Mouse (Mus musculus): ENCODE measurements around the gene Egflam. TPM values are rescaled to one million over a fixed set of nuclear protein-coding genes. Genes with fewer than 3 reads are reported as not detected.

Gene Egflam
- polyA plus RNA-seq, 1 experiment from 2014 or later = 3.6 TPM

DNA sequence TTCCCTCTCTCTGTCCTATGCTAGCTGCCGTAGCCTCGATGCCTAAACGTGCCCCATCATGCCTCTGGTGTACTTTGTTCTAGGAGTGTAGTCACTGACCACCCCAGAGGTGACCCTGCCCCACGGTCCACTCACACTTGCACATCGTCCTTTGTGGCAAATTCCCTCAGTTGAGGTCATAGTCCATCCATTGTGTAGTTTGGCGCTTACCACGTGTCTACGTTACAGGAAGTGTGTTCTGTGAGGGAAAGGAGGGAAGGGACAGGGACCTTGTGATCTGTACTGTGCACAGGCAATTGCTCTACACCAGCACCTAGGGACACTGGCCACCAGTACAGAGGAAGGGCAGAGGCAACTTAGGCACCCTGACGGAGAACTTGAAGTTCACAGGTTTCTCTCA lies 238.3 kb downstream of the Egflam start:
- H3K27ac ChIP-seq = no peak overlapping the region
- peaks cover 10% of the 10 kb centered on the region; the same call in 1 of the 2 replicates for H3K36me3 ChIP-seq (ENCODE audit: poor library complexity, severe bottlenecking)
- no peaks in the 10 kb centered on the region for H3K9me3 ChIP-seq (replicated peaks)
- H3K4me2 ChIP-seq = no peak overlapping the region
- no peak for ATAC-seq
- no peaks in the 10 kb centered on the region for H3K27me3 ChIP-seq
- H3K4me1 ChIP-seq = no peaks in the 10 kb centered on the region; the same call in 1 of the 2 replicates
- WGBS = 94% methylated on average over 9 of the region's 9 CpGs
- no peak overlapping the region for H3K4me3 ChIP-seq
- H3K9ac ChIP-seq = no peak overlapping the region

GRCm38 (mm10) chr15:7157658-7158057 lies 240.5 kb downstream of the Egflam start:
- no peak for ATAC-seq
- H3K27me3 ChIP-seq = no peaks in the 10 kb centered on the region
- WGBS = 95% methylated on average over 6 of the region's 6 CpGs

More at GRCm38 (mm10) chr15:7157658-7158057, 240.5 kb downstream of the Egflam start:
- H3K27ac ChIP-seq = no peak overlapping the region
- H3K4me3 ChIP-seq = no peak overlapping the region
- H3K9me3 ChIP-seq (replicated peaks) = no peaks in the 10 kb centered on the region
- H3K4me1 ChIP-seq = peaks cover 3% of the 10 kb centered on the region; the same call in 1 of the 2 replicates
- H3K9ac ChIP-seq = no peak overlapping the region
- no peak overlapping the region for H3K4me2 ChIP-seq
- peaks cover 10% of the 10 kb centered on the region; the same call in 1 of the 2 replicates for H3K36me3 ChIP-seq (ENCODE audit: poor library complexity, severe bottlenecking)
